Mouse (Mus musculus) cerebellum, adult 8-10 months (tissue): ENCODE data around the gene Nfe2l3.

Source experiments
- DNase-seq: peaks from one replicate; pipeline ENCODE4 v3.0.0; 2022

Gene Nfe2l3

DNA sequence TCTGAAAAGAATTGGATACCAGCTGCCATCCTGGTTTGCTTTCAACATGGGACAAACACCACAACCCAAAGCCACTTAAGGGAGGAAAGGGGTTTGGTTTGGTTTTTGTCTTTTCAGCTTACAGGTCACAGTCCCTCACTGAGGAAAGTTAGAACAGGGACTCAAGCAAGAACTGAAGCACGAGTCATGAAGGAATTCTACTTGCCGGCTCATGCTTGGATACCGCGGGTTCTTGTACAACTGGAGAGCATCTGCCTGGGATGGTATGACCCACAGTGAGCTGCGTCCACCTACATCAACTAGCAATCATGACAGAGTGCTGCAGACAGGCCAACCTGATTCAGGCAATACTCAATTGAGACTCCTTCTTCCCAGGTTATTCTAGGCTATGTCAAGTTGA lies 54.3 kb downstream of the Nfe2l3 start:
- DNase-seq = no peak

DNA sequence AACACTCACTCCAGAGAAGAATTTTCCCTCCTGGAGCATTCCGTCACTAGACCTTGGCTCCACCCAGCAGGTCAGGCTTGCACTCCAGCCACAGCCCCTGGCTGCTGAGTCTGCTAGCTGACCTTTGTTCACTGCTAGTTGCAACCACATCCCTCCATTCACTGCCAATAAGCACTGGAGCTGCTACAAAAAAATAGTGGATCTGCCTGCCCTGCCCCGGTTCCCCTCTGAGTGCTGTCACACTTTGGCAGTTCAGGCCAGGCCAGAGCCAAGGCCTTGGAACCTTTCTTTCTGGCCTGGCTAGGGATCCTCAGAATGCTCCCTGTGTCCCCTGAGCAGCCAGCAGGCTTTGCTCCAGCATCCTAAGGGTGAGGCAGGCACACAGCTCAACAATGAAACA lies 57.3 kb downstream of the Nfe2l3 start:
- DNase-seq = peak; percentile 66

DNA sequence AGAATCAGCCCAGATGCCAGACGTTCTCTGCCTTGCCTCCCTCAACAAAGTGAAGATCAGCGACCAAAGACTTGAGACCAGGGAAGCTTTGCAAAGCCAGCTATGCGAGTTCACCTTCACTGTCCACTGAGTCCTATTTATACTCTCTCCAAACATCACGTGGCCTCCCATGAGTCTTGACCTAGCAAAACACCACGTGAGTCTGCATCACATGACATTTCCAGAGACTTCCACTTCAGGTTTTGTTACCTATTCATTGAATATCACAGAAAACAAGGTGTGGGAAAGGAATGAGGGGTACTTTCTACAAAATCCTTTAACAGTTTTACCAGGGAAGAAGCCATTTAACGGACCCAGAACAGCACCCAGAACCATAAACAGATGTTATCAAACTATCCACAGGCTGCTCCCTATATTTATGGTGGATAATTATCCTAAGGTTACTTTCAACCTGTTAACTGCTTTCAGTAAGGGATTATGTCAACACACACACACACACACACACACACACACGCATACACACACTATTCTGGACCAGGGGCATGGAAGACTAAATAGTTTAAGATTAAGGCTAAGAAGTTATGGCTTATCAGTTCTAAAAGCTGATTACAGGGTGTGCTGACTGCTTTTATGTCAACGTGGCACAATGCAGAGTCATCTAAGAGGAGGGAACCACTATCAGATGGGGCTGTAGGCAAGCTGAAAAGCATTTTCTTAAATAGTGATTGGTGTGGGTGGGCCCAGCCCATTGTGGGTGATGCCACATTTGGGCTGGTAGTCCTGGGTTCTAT lies 65.0 kb downstream of the Nfe2l3 start:
- DNase-seq = no peak

DNA sequence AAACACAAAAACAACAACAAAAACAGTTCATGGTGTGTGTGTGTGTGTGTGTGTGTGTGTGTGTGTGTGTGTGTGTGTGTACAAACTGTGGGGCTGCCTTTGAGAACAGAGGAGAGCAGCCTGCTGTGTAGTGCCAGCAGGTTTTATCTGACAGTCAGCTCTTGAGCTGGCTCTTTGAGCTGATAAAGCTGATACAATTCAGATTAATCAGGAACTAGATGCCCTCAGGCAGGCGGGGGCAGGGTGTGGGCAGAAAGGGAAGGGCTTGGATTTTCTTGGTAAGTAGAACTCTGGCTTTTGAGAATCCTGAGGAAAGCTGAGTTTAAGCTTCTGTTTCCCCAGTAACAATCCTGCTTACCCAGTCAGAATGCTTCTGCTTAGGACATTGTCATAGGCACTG lies 73.2 kb downstream of the Nfe2l3 start:
- no peak for DNase-seq

DNA sequence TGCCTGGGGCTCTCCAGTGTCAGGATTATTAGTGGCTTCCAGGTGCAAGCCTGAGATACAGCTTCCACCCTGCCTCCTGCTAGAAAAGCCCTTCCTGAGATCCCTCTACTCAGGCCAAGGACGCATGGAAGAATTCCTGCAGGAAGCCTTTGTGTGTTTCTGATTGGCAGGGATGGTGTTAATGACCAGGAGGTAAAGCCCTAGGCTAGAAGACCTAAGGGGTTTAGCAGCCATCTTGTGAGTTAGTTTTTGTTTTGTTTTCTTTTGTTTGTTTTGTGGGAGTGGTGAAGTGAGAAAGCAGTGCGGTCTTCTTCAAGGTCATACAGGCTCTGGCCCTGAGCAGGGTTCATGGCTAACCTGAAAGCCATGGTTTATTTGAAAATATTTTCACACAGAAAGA lies 75.1 kb downstream of the Nfe2l3 start:
- no peak for DNase-seq
